Comparison of ENCODE assay signal across 14 mouse cellular contexts in genomic region chr12:79663893-79664574, GRCm38 (mm10).
DNase-seq lines count a peak whose midpoint lies in the region; ATAC-seq and TF ChIP-seq lines count a peak whose summit lies in the region.
"Had no signal": no experiment of that assay in that cellular context is flagged by ENCODE, and none has a peak within 500 bp of the region (broad histone marks: within the 10 kb centered on the region; RNA-seq: fewer than 3 reads in every experiment).

No protein-coding gene starts in this region.

- no peak overlapping the region for H3K4me3 ChIP-seq in kidney, embryonic 14.5 days (ENCODE audit: low read length)
- H3K4me3 ChIP-seq in embryonic facial prominence, embryonic 12.5 days, result no peak overlapping the region
- H3K4me3 ChIP-seq in embryonic facial prominence, embryonic 15.5 days (replicated peaks), result no peak overlapping the region
- H3K4me3 ChIP-seq in limb, embryonic 15.5 days, result no peak overlapping the region
- H3K4me3 ChIP-seq in layer of hippocampus, adult 2 months, result no peak overlapping the region

- WGBS in kidney, embryonic 14.5 days, result 26% methylated on average over 7 of the region's 7 CpGs
- WGBS in embryonic facial prominence, embryonic 12.5 days, result 71% methylated on average over 7 of the region's 7 CpGs
- WGBS in embryonic facial prominence, embryonic 15.5 days, result 42% methylated on average over 7 of the region's 7 CpGs
- WGBS in limb, embryonic 15.5 days, result 33% methylated on average over 7 of the region's 7 CpGs

- H3K9me3 ChIP-seq in kidney, embryonic 14.5 days (ENCODE audit: control insufficient read depth, low read length), result no peaks in the 10 kb centered on the region
- H3K9me3 ChIP-seq in embryonic facial prominence, embryonic 12.5 days, result 0 out of 2 replicates have a peak, but pooled peaks cover 3% of the 10 kb centered on the region
- H3K9me3 ChIP-seq in embryonic facial prominence, embryonic 15.5 days (replicated peaks), result no peaks in the 10 kb centered on the region
- no peaks in the 10 kb centered on the region for H3K9me3 ChIP-seq in limb, embryonic 15.5 days

- H3K4me2 ChIP-seq in kidney, embryonic 14.5 days (replicated peaks; ENCODE audit: low read depth, low read length), result no peak overlapping the region
- H3K4me2 ChIP-seq in embryonic facial prominence, embryonic 12.5 days (replicated peaks), result no peak overlapping the region
- H3K4me2 ChIP-seq in embryonic facial prominence, embryonic 15.5 days (replicated peaks), result no peak overlapping the region
- H3K4me2 ChIP-seq in limb, embryonic 15.5 days, result no peak overlapping the region

- no peak for DNase-seq in kidney, postnatal 10 days
- no peak for DNase-seq in layer of hippocampus, adult 2 months (ENCODE audit: low spot score in 2 of 2)
- no peak for DNase-seq in spleen, postnatal 14 days (ENCODE audit: low spot score in 2 of 2)
- DNase-seq: cerebellum, adult 11-12 months; liver; midbrain, embryonic 14.5 days; thymus, postnatal 4 days had no signal

- no peak for TF ChIP-seq CTCF in layer of hippocampus, adult 2 months (conservative IDR thresholded peaks at IDR 0.05)

- H3K36me3 ChIP-seq in kidney, embryonic 14.5 days (ENCODE audit: control insufficient read depth, insufficient read depth, low read length), result no peaks in the 10 kb centered on the region
- H3K36me3 ChIP-seq in embryonic facial prominence, embryonic 12.5 days, result no peaks in the 10 kb centered on the region
- no peaks in the 10 kb centered on the region for H3K36me3 ChIP-seq in embryonic facial prominence, embryonic 15.5 days
- H3K36me3 ChIP-seq in limb, embryonic 15.5 days, result no peaks in the 10 kb centered on the region

- H3K27ac ChIP-seq in kidney, embryonic 14.5 days (ENCODE audit: low read depth, low read length), result peak overlapping the region; percentile 86
- peak overlapping the region; percentile 73; the same call in 1 of the 2 replicates for H3K27ac ChIP-seq in embryonic facial prominence, embryonic 12.5 days
- H3K27ac ChIP-seq in embryonic facial prominence, embryonic 15.5 days (replicated peaks), result peak overlapping the region; percentile 85
- H3K27ac ChIP-seq in limb, embryonic 15.5 days, result peak overlapping the region; percentile 86
- no peak overlapping the region for H3K27ac ChIP-seq in layer of hippocampus, adult 2 months

- H3K9ac ChIP-seq in kidney, embryonic 14.5 days (ENCODE audit: low read depth, low read length), result no peak overlapping the region
- no peak overlapping the region for H3K9ac ChIP-seq in embryonic facial prominence, embryonic 12.5 days
- no peak overlapping the region for H3K9ac ChIP-seq in embryonic facial prominence, embryonic 15.5 days
- H3K9ac ChIP-seq in limb, embryonic 15.5 days, result no peak overlapping the region

- peak; percentile 37 for ATAC-seq in kidney, embryonic 14.5 days (ENCODE audit: low FRiP score, low TSS enrichment)
- ATAC-seq in embryonic facial prominence, embryonic 12.5 days (ENCODE audit: insufficient number of reproducible peaks, insufficient read depth, low FRiP score, low TSS enrichment), result no peak
- no peak for ATAC-seq in embryonic facial prominence, embryonic 15.5 days (ENCODE audit: insufficient number of reproducible peaks, low FRiP score, low TSS enrichment, low read depth)
- no peak for ATAC-seq in limb, embryonic 15.5 days (ENCODE audit: insufficient number of reproducible peaks, low FRiP score, low TSS enrichment, low read depth)
- no peak for ATAC-seq in frontal cortex, adult (ENCODE audit: low TSS enrichment)
- ATAC-seq: Patski had no signal

- H3K27me3 ChIP-seq in kidney, embryonic 14.5 days (ENCODE audit: control insufficient read depth, insufficient read depth, low read length), result no peaks in the 10 kb centered on the region
- no peaks in the 10 kb centered on the region for H3K27me3 ChIP-seq in embryonic facial prominence, embryonic 12.5 days
- H3K27me3 ChIP-seq in embryonic facial prominence, embryonic 15.5 days, result no peaks in the 10 kb centered on the region
- no peaks in the 10 kb centered on the region for H3K27me3 ChIP-seq in limb, embryonic 15.5 days
- H3K27me3 ChIP-seq: CH12.LX, Patski had no signal

- H3K4me1 ChIP-seq in kidney, embryonic 14.5 days (ENCODE audit: control insufficient read depth, insufficient read depth, low read length), result peaks cover 31% of the 10 kb centered on the region
- H3K4me1 ChIP-seq in embryonic facial prominence, embryonic 12.5 days, result peaks cover 33% of the 10 kb centered on the region
- peaks cover 37% of the 10 kb centered on the region for H3K4me1 ChIP-seq in embryonic facial prominence, embryonic 15.5 days
- H3K4me1 ChIP-seq in limb, embryonic 15.5 days, result peaks cover 37% of the 10 kb centered on the region
